Mouse (Mus musculus) MEL (cell line): ENCODE data around the gene Bmpr2. TPM values are rescaled to one million over a fixed set of nuclear protein-coding genes. Genes with fewer than 3 reads are reported as not detected.

Source experiments
- DNase-seq: peaks from one replicate; pipeline ENCODE4 v3.0.0; 2011; ENCODE audit warnings: low read depth, low spot score
- H3K27ac ChIP-seq: 2 replicates; pipeline ENCODE4 v1.5.1; 2012; ENCODE audit warnings: low read depth, mild to moderate bottlenecking, control low read depth, low read length, moderate library complexity; ENCODE audit not compliant: control insufficient read depth
- H3K27me3 ChIP-seq, 2 experiments: fragments of 150-350 bp in 1 of 2; sonication (generic) in 1 of 2; 2 replicates each; pipeline ENCODE4 v1.6.1; 2012; ENCODE audit warnings: low read length in 2 of 2, mild to moderate bottlenecking in 2 of 2, improper control_type of control experiment in 1 of 2, moderate library complexity in 1 of 2; ENCODE audit not compliant: insufficient read depth in 2 of 2, control insufficient read depth in 1 of 2
- H3K36me3 ChIP-seq, 2 experiments: 2 replicates each; pipeline ENCODE4 v1.6.1; 2012 to 2014; ENCODE audit warnings: low read length in 2 of 2, improper control_type of control experiment in 1 of 2, inconsistent platforms in 1 of 2, mild to moderate bottlenecking in 1 of 2; ENCODE audit not compliant: insufficient read depth in 2 of 2, control insufficient read depth in 1 of 2
- H3K4me1 ChIP-seq, 2 experiments: fragments of 150-350 bp in 1 of 2; sonication (generic) in 1 of 2; 2 replicates each; pipeline ENCODE4 v1.6.1; 2012; ENCODE audit warnings: low read length in 2 of 2, improper control_type of control experiment in 1 of 2, mild to moderate bottlenecking in 1 of 2; ENCODE audit not compliant: insufficient read depth in 2 of 2, control insufficient read depth in 1 of 2
- H3K4me3 ChIP-seq, 2 experiments: fragments of 150-350 bp in 1 of 2; sonication (generic) in 1 of 2; 2 replicates each; pipeline ENCODE4 v1.5.1; 2012; ENCODE audit warnings: low read depth in 2 of 2, low read length in 2 of 2, mild to moderate bottlenecking in 2 of 2, moderate library complexity in 2 of 2, control low read depth in 1 of 2, improper control_type of control experiment in 1 of 2; ENCODE audit not compliant: control insufficient read depth in 1 of 2, insufficient read depth in 1 of 2
- H3K79me2 ChIP-seq: 2 replicates; pipeline ENCODE4 v1.6.1; 2012; ENCODE audit warnings: mild to moderate bottlenecking, low read length, moderate library complexity; ENCODE audit not compliant: control insufficient read depth, poor library complexity, insufficient read depth
- H3K9ac ChIP-seq: 2 replicates; pipeline ENCODE4 v1.6.1; 2012; ENCODE audit warnings: low read depth, mild to moderate bottlenecking, control low read depth, low read length, moderate library complexity; ENCODE audit not compliant: control insufficient read depth, poor library complexity, severe bottlenecking
- H3K9me3 ChIP-seq: fragments of 150-350 bp; sonication (generic); replicated peaks from 2 replicates; pipeline ENCODE4 v1.6.1; 2012; ENCODE audit warnings: mild to moderate bottlenecking, low read length, improper control_type of control experiment, moderate library complexity; ENCODE audit not compliant: insufficient read depth
- CTCF ChIP-seq, 3 experiments: IDR thresholded peaks in 2 of 3; conservative IDR thresholded peaks in 1 of 3; 2 replicates each; pipeline ENCODE4 v1.5.1; 2011 to 2012; ENCODE audit warnings: low read length in 3 of 3, low read depth in 2 of 3, mild to moderate bottlenecking in 2 of 3, improper control_type of control experiment in 1 of 3, inconsistent platforms in 1 of 3, mixed read lengths in 1 of 3, moderate library complexity in 1 of 3; ENCODE audit not compliant: control insufficient read depth in 1 of 3, insufficient read depth in 1 of 3, poor library complexity in 1 of 3, severe bottlenecking in 1 of 3
- ELF1 ChIP-seq: IDR thresholded peaks from 2 replicates; pipeline ENCODE4 v1.6.1; 2014; ENCODE audit warnings: low read depth, mild to moderate bottlenecking, inconsistent platforms, low read length, improper control_type of control experiment, moderate library complexity
- EP300 ChIP-seq, 2 experiments: IDR thresholded peaks; 2 replicates each; pipeline ENCODE4 v1.6.1; 2011; ENCODE audit warnings: improper control_type of control experiment in 2 of 2, low read length in 2 of 2, low read depth in 1 of 2, mild to moderate bottlenecking in 1 of 2
- ETS1 ChIP-seq: IDR thresholded peaks from 2 replicates; pipeline ENCODE4 v1.6.1; 2012; ENCODE audit warnings: low read depth, mild to moderate bottlenecking, inconsistent platforms, low read length, improper control_type of control experiment, moderate library complexity
- GATA1 ChIP-seq: IDR thresholded peaks from 2 replicates; pipeline ENCODE4 v1.6.1; 2011; ENCODE audit warnings: low read depth, low read length, improper control_type of control experiment
- NRF1 ChIP-seq: IDR thresholded peaks from 2 replicates; pipeline ENCODE4 v1.6.1; 2014; ENCODE audit warnings: low read depth, mild to moderate bottlenecking, inconsistent platforms, low read length, improper control_type of control experiment, moderate library complexity; ENCODE audit not compliant: poor library complexity, insufficient read depth, severe bottlenecking
- POLR2A ChIP-seq, 2 experiments: IDR thresholded peaks; 2 replicates each; pipeline ENCODE4 v1.6.1; 2011 to 2012; ENCODE audit warnings: low read length in 2 of 2, mild to moderate bottlenecking in 2 of 2, control low read depth in 1 of 2, improper control_type of control experiment in 1 of 2, low read depth in 1 of 2, moderate library complexity in 1 of 2; ENCODE audit not compliant: control insufficient read depth in 1 of 2, insufficient read depth in 1 of 2, poor library complexity in 1 of 2
- RCOR1 ChIP-seq: IDR thresholded peaks from 2 replicates; pipeline ENCODE4 v1.6.1; 2012; ENCODE audit warnings: low read depth, mild to moderate bottlenecking, inconsistent platforms, low read length, improper control_type of control experiment
- SMC3 ChIP-seq: IDR thresholded peaks from 2 replicates; pipeline ENCODE4 v1.6.1; 2011; ENCODE audit warnings: low read depth, low read length, improper control_type of control experiment
- TAL1 ChIP-seq: IDR thresholded peaks from 2 replicates; pipeline ENCODE4 v1.6.1; 2012; ENCODE audit warnings: mild to moderate bottlenecking, inconsistent platforms, low read length, moderate library complexity, mixed read lengths
- TCF12 ChIP-seq: IDR thresholded peaks from 2 replicates; pipeline ENCODE4 v1.6.1; 2014; ENCODE audit warnings: low read depth, mild to moderate bottlenecking, inconsistent platforms, low read length, improper control_type of control experiment, moderate library complexity
- UBTF ChIP-seq: IDR thresholded peaks from 2 replicates; pipeline ENCODE4 v1.6.1; 2012; ENCODE audit warnings: low read depth, mild to moderate bottlenecking, inconsistent platforms, low read length, improper control_type of control experiment, moderate library complexity, borderline replicate concordance; ENCODE audit not compliant: insufficient read depth
- ZNF384 ChIP-seq: IDR thresholded peaks from 2 replicates; pipeline ENCODE4 v1.6.1; 2012; ENCODE audit warnings: low read depth, mild to moderate bottlenecking, inconsistent platforms, low read length, improper control_type of control experiment
- polyA plus RNA-seq, 2 experiments: library from polyadenylated mRNA; stranded (reverse) in 1 of 2; unstranded in 1 of 2; fragments of >175 nt in 1 of 2; fragments of >200 nt in 1 of 2; gene quantifications; 2 replicates each; pipeline versions ENCODE4 v1.2.1 to v1.2.4; 2012; ENCODE audit warnings: low replicate concordance in 2 of 2, low read depth in 1 of 2; ENCODE audit not compliant: insufficient read length in 2 of 2, insufficient read depth in 1 of 2, missing spikeins in 1 of 2
- total RNA-seq: library from RNA; depleted of rRNA; stranded (reverse); fragments of 300-350 nt; gene quantifications from 2 replicates; pipeline ENCODE4 v1.2.3, GENCODE M21; 2012

Bmpr2 gene
- total and polyA plus RNA-seq, 3 experiments: 2.3 to 18.6 (median 3.1) TPM

DNA sequence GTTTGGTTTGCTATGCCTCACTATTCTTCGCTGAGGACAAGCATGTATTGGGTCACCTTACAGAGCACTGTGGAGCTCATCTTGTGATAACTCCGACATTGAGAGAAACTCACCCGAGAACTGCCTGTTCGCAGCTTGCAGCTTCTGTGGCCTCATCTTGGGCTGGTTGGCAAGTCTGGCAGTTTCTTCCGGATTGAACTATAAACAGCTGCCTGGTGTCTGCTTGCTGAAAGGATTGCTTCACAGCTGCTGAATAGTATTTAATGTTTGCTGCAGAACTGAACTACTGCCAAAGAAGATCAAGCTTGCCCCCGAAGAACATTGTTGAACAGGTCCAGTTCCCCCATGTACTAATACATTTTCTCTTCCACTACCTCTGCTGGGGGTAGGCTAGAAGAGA is 29.1 kb upstream of the Bmpr2 start:
- Histone ChIP-seq H3K27ac (no peak overlapping the region), H3K9ac (no peak overlapping the region), H3K79me2 (no peaks in the 10 kb centered on the region), H3K36me3 (peaks cover 0 to 7% of the 10 kb centered on the region in 2 experiments; a peak in 2 of 4 replicates), H3K4me3 (no peak overlapping the region), H3K27me3 (no peaks in the 10 kb centered on the region), H3K9me3 (no peaks in the 10 kb centered on the region), H3K4me1 (peaks cover 5 to 6% of the 10 kb centered on the region in 2 experiments)
- no peak for DNase-seq
- TF ChIP-seq UBTF (no peak), TAL1 (no peak), ZNF384 (no peak), NRF1 (no peak)

DNA sequence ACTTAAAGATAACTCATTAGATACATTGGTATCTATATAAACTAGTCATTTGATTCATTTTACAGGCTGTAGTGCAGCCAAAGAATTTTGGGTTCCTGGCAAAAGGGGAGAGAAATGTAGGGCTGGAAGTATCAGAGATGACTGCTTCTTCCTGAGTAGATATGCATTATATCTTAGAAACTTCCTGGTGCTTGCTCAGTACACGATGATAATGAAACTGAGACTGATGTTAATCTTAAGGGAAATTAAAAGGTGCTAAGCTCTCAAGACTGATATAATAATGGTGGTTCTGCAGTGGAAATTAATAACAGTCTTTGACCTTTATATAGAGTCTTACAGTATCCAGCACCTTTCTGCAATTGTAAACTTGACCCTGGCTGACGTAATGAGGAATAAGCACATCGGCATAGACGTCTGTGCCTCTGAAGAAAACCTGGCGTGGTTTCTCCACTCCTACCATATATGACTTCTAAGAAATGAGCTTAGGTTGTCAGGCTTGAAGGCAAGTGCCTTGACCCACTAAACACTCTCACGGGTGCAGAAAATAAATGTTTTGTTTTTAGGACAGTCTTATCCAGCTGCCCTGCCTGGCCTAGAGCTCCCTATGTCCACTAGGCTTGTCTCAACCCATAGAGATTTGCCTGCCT is 24.3 kb upstream of the Bmpr2 start:
- Histone ChIP-seq H3K36me3 (peaks cover 0 to 19% of the 10 kb centered on the region in 2 experiments; a peak in 2 of 4 replicates), H3K9me3 (no peaks in the 10 kb centered on the region), H3K27ac (peak overlapping the region; percentile 96), H3K79me2 (no peaks in the 10 kb centered on the region; the same call in 1 of the 2 replicates), H3K9ac (peak overlapping the region; percentile 74), H3K27me3 (no peaks in the 10 kb centered on the region), H3K4me3 (peak overlapping the region; percentile 53 to 59), H3K4me1 (peaks cover 12 to 16% of the 10 kb centered on the region in 2 experiments)
- TF ChIP-seq EP300 (IDR thresholded peaks at IDR 0.05; ENCODE audit: low read depth in 1 of 2, low read length in 2 of 2) (peak; percentile 73 to 76), TCF12 (peak; percentile 46; the same call in 1 of the 2 replicates), ETS1 (peak; percentile 49; the same call in 1 of the 2 replicates), TAL1 (no peak), ELF1 (peak; percentile 62; the same call in 1 of the 2 replicates), SMC3 (no peak), GATA1 (peak; percentile 74), RCOR1 (peak; percentile 55; the same call in 1 of the 2 replicates), CTCF (IDR thresholded peaks at IDR 0.05 in 2 of 3, conservative IDR thresholded peaks at IDR 0.05 in 1 of 3; ENCODE audit: control insufficient read depth in 1 of 3, insufficient read depth in 1 of 3, low read depth in 2 of 3, low read length in 3 of 3, poor library complexity in 1 of 3, severe bottlenecking in 1 of 3) (no peak), POLR2A (IDR thresholded peaks at IDR 0.05; ENCODE audit: control insufficient read depth in 1 of 2, insufficient read depth in 1 of 2, low read depth in 1 of 2, low read length in 2 of 2, poor library complexity in 1 of 2) (no peak)
- DNase-seq: peak; percentile 70
